Mouse (Mus musculus) thymus, adult 2 months (tissue): ENCODE data around the gene Apopt1.

Experiments
- CTCF ChIP-seq: fragments of 200-500 bp; IDR thresholded peaks from 2 replicates; pipeline ENCODE4 v1.5.1; 2012; ENCODE audit warnings: mild to moderate bottlenecking, control low read depth, low read length, moderate library complexity, borderline replicate concordance; ENCODE audit not compliant: control insufficient read depth, poor library complexity, insufficient read depth; ENCODE audit errors: extremely low read depth
- POLR2A ChIP-seq: fragments of 200-500 bp; IDR thresholded peaks from 2 replicates; pipeline ENCODE4 v1.6.1; 2012; ENCODE audit warnings: mild to moderate bottlenecking, low read length, control low read depth, moderate library complexity; ENCODE audit not compliant: control insufficient read depth, poor library complexity, insufficient read depth; ENCODE audit errors: extremely low read depth

- TF ChIP-seq POLR2A (no peak), CTCF (no peak)
Observed at GRCm38 (mm10) chr12:111768322-111768928, 55.4 kb downstream of the Apopt1 start.
